Mouse (Mus musculus): ENCODE data around the gene Secisbp2l. TPM values are rescaled to one million over a fixed set of nuclear protein-coding genes. Genes with fewer than 3 reads are reported as not detected.

The Secisbp2l gene
- total RNA-seq (2021) = 100 to 1,000 TPM; 114 to 121 TPM
- long read RNA-seq, experiment 1, partial matches to known transcripts = 1 of 12 reads
- long read RNA-seq, experiment 1, other reads (novel, unspliced or antisense) = 11 of 12 reads
- long read RNA-seq, experiment 2, full-length matches to known transcripts = 1 of 10 reads
- long read RNA-seq, experiment 2, partial matches to known transcripts = 1 of 10 reads
- long read RNA-seq, experiment 2, other reads (novel, unspliced or antisense) = 8 of 10 reads

- DNase-seq (ENCODE audit: low spot score in 2 of 2) = peak; percentile 91 to 95
Observed at GRCm38 (mm10) chr2:125782719-125783109, at the start of gene Secisbp2l. Gene Secisbp2l, minus strand, starts transcription at chr2:125782870.

- DNase-seq (ENCODE audit: low spot score in 2 of 2) = no peak
Observed at GRCm38 (mm10) chr2:125829924-125830323, 47.3 kb upstream of the Secisbp2l start.

- no peak for DNase-seq (ENCODE audit: low spot score in 2 of 2)
Observed at GRCm38 (mm10) chr2:125827898-125828297, 45.2 kb upstream of the Secisbp2l start.

- no peak for DNase-seq (ENCODE audit: low spot score in 2 of 2)
Observed at GRCm38 (mm10) chr2:125826201-125826600, 43.5 kb upstream of the Secisbp2l start.

- no peak for DNase-seq (ENCODE audit: low spot score in 2 of 2)
Observed at GRCm38 (mm10) chr2:125820397-125820796, 37.7 kb upstream of the Secisbp2l start.

GRCm38 (mm10) chr2:125813972-125814595, 31.4 kb upstream of the Secisbp2l start:
- DNase-seq (ENCODE audit: low spot score in 2 of 2) = no peak

GRCm38 (mm10) chr2:125811332-125811731, 28.7 kb upstream of the Secisbp2l start:
- DNase-seq (ENCODE audit: low spot score in 2 of 2) = no peak

GRCm38 (mm10) chr2:125809551-125809950, 26.9 kb upstream of the Secisbp2l start:
- peak in 1 of 2 experiments; percentile 79 for DNase-seq (ENCODE audit: low spot score in 2 of 2)

- DNase-seq (ENCODE audit: low spot score in 2 of 2) = no peak
Observed at GRCm38 (mm10) chr2:125805826-125806225, 23.2 kb upstream of the Secisbp2l start.

GRCm38 (mm10) chr2:125801947-125802346, 19.3 kb upstream of the Secisbp2l start:
- DNase-seq (ENCODE audit: low spot score in 2 of 2) = no peak

- DNase-seq (ENCODE audit: low spot score in 2 of 2) = no peak
Observed at GRCm38 (mm10) chr2:125801038-125801437, 18.4 kb upstream of the Secisbp2l start.

GRCm38 (mm10) chr2:125800428-125800827, 17.8 kb upstream of the Secisbp2l start:
- no peak for DNase-seq (ENCODE audit: low spot score in 2 of 2)

GRCm38 (mm10) chr2:125797872-125798271, 15.2 kb upstream of the Secisbp2l start:
- DNase-seq (ENCODE audit: low spot score in 2 of 2) = no peak

- no peak for DNase-seq (ENCODE audit: low spot score in 2 of 2)
Observed at GRCm38 (mm10) chr2:125795118-125795517, 12.4 kb upstream of the Secisbp2l start.

GRCm38 (mm10) chr2:125794166-125794565, 11.5 kb upstream of the Secisbp2l start:
- DNase-seq (ENCODE audit: low spot score in 2 of 2) = no peak

- no peak for DNase-seq (ENCODE audit: low spot score in 2 of 2)
Observed at GRCm38 (mm10) chr2:125792879-125793261, 10.2 kb upstream of the Secisbp2l start.

- no peak for DNase-seq (ENCODE audit: low spot score in 2 of 2)
Observed at GRCm38 (mm10) chr2:125792144-125792878, 9.6 kb upstream of the Secisbp2l start.

- no peak for DNase-seq (ENCODE audit: low spot score in 2 of 2)
Observed at GRCm38 (mm10) chr2:125791485-125791885, 8.8 kb upstream of the Secisbp2l start.

- DNase-seq (ENCODE audit: low spot score in 2 of 2) = no peak
Observed at GRCm38 (mm10) chr2:125790242-125790641, 7.6 kb upstream of the Secisbp2l start.

GRCm38 (mm10) chr2:125789265-125789664, 6.6 kb upstream of the Secisbp2l start:
- DNase-seq (ENCODE audit: low spot score in 2 of 2) = no peak

GRCm38 (mm10) chr2:125788785-125789184, 6.1 kb upstream of the Secisbp2l start:
- DNase-seq (ENCODE audit: low spot score in 2 of 2) = no peak

- DNase-seq (ENCODE audit: low spot score in 2 of 2) = no peak
Observed at GRCm38 (mm10) chr2:125788351-125788750, 5.7 kb upstream of the Secisbp2l start.

Data from layer of hippocampus, postnatal 14 days (tissue).